Mouse (Mus musculus) cerebellum, adult 11 months (tissue): ENCODE measurements around the gene Psmd14.

Source experiments
- DNase-seq: peaks from one replicate; pipeline ENCODE4 v3.0.0; 2022

Gene Psmd14

GRCm38 (mm10) chr2:61764470-61765105 lies 53.1 kb downstream of the Psmd14 start:
- no peak for DNase-seq

DNA sequence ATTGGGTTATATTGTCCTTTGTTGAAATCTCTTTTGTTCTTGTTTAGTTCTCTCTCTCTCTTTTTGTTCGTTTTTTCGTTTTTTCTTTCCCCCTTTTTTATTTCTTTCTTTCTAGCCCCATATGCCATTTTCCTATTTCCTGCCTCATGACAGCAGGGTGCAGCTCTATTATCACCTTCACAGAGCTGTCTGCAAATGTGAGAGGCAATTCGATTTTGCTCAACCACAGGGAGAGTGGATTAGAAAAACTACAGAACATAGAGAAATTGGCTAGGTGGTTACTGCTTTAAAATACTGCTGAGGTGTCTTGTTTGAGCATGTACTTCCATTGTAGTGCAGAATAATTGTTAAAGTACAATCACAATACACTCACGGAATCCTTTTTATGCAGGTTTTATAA lies 54.0 kb downstream of the Psmd14 start:
- no peak for DNase-seq

DNA sequence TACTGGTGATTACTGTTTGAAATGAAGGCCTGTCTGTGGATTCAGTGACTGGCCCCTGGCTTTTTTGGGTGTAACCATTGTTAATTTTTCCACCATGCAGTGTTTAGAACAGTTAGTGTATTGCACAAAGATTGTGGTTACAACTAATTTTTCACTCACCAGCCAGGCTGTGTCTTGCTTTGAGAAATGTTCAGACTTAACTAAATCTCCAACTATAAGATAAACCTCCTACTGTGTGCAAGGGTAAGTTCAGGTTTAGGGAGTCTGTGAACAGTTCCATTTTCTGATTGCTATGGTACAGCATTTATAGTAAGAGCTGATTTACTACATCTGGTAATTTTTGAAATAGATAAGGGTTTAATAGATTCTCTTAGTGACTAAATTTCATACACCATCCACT lies 69.3 kb downstream of the Psmd14 start:
- DNase-seq = no peak

DNA sequence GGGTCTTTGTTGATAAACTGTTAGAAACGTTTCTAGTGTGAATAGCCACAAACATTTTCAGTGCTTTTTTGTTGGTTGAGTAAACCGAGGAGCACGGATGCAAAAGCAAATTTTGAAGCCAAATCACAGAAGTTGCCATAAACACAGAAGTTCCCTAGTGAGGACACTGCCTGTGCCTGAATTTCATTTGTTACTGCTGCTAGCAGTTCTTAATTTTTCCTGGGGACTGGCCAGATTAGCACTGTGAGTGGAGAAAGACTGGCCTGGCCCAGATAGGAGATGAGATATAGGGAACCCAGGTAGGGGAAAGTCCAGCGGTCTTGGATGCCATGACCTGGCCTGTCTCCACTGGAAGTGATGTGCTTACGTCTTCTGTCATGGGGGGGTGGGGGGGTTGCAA lies 83.5 kb downstream of the Psmd14 start:
- DNase-seq = no peak

DNA sequence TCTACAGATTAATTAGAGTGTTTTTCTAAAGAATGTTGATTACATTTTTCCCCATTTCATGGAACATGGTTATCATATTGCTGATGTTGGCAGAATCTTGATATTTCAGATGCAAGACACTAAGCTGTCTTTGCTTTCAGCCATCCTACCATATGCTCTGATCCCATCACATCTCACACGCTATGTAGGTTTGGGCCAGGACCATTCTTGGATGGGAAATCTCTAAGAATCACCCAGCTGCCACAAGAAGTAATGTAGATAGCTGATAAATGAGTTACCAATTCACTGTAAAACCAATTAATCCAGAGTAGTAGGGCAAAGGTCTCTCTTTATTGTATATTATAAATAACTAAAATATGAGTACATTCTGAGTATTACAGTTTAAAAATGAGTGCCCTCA lies 86.6 kb downstream of the Psmd14 start:
- DNase-seq = no peak

DNA sequence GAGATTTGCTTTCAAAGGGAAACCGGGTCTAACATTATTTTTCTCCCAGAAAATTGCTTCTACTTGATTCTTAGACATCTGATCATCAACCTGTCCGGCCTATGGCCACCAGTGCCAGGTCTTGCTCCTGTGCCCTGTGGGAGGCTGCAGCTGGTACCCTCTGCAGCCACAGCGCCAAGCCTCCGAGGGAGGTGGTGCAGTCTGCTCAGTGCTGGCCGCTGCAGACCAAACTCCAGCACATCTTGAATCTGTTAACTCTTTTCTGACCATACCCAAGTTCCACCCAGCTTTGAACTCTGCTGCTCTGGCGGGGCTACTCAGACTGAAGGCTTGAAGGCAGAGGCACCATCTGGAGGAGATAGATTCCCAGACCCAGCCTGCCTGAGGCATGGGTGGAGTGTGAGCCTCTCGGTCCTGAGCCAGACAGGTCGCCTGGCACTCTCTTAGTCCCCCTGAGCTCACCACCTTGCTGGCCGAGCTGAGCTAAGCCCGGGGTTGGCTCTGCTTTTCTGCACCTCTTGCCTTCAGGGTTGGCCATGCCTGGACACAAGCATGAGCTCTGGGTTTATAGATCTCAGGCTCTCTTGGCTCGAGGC lies 91.3 kb downstream of the Psmd14 start, which contains the start of gene Tbr1:
Tbr1 (plus strand) TSS at position 275 of the 596 bp plus-strand sequence.
- DNase-seq = peak; percentile 28

- DNase-seq = no peak
Measured at GRCm38 (mm10) chr2:61803443-61804367, 92.2 kb downstream of the Psmd14 start.

DNA sequence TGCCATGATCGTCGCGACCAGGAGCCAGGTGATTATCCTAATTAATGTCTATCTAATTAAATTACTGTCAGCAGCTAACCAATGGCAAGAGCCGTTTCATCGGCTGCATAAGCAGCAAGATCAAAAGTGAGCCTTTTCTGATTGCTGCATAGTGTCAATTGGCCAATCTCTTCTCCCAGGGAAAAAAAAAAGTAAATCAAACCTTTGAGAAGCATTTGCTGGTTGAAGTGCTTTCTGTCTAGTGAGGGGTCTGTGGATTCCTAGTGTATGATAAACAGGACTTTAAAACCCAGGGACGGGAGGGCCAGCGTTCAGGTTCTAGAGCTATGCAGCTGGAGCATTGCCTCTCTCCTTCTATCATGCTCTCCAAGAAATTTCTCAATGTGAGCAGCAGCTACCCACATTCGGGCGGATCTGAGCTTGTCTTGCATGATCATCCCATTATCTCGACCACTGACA lies 92.9 kb downstream of the Psmd14 start:
- DNase-seq = no peak

- no peak for DNase-seq
Measured at GRCm38 (mm10) chr2:61804841-61805540, 93.5 kb downstream of the Psmd14 start.

DNA sequence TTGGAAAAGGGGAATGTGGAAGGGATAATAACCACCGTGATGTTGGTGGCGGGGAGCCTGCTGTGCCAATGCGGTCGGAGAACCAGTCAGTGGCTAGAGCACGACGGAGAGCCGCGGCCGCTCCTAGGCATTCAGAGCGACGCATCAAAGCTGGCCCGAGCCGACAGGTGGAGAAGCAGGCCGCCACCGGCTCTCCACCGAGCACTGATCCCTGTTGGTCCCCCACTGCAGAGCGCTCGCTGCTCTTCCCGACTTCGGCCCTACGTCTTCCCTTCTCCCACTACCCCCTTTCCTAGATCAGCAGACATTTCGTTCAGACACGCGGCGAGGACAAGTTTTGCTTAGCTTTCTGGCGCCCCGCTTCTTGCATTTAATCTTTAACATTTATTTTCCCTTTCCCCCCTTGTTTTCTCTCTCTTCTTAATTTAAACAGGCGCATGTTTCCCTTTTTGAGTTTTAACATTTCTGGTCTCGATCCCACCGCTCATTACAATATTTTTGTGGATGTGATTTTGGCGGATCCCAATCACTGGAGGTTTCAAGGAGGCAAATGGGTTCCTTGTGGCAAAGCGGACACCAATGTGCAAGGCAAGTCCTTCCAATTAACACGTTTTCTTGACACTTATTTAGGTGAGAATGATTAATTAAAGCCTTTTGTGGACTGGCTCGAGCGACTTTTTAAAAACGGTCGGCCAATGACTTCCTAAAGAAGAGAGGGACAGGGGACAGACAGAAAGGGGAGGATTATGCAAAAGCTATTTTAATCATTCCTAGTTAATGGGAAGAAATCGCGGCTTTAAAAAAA lies 94.2 kb downstream of the Psmd14 start:
- peak; percentile 29 for DNase-seq

DNA sequence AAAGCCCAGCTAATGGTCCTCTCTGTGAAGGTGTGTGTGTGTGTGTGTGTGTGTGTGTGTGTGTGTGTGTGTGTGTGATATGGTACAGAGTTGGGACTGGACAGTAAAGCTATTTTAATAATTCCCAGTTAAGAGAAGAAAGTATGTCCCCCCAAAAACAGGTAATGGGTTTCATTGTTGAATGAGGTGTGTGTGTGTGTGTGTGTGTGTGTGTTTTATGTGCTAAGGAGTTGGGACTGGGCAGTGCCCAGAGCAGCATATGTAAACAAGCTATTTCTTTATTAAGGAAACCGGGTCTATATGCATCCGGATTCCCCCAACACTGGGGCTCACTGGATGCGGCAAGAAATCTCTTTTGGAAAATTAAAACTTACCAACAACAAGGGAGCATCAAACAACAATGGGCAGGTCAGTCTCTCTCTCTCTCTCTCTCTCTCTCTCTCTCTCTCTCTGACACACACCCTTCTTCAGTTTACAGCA lies 94.9 kb downstream of the Psmd14 start:
- no peak for DNase-seq

DNA sequence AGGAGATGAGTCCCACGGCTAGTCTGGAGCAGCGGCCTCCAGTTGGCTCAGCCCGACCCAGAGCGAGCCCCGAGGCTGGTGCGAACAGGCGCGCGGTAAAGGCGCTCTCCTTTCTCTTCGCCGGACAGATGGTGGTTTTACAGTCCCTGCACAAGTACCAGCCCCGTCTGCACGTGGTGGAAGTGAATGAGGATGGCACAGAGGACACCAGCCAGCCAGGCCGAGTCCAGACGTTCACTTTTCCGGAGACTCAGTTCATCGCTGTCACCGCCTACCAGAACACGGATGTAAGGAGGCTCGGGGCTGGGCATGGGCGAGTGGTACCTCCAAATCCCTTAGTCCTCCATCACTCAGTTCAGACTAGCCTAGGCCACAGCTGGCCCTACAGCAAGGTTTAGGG lies 95.7 kb downstream of the Psmd14 start:
- no peak for DNase-seq

DNA sequence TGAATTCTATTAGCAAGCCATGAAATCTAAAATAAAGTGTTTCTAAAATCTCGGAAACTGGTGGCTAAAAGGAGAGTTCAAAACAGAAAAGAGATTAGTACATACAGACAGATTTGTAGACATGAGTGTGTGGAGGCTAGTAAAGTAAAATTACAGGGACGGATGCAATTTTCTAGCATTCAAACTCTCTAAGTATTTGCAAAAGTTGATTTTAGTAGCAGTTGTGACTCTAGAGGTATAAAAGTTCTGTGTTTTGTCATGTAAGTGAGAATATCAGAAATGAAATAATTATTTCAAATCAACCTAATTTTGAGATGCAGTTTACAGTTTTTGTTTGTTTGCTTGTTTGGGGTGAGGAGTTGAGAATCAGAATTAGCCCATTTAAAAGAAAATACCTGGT lies 96.3 kb downstream of the Psmd14 start:
- DNase-seq = no peak

DNA sequence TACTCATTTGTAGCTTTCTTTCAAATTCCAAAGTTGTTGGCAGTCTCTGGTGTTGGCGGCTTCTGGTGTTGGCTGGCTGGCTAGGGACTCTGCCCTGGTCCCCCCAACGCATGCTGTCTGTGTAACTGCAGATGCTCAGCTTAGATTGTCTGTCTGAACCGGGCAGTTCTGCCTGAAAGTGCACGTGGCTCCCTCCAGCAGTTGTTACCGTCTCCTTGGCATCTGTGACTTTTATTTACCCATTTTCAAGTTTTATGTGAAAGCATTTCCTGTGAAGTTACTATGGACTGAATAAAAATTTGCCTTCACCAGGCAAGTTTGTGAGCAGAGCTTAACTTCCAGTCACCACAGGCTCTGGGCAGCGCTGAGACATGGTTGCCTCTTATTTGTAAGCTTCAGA lies 97.3 kb downstream of the Psmd14 start:
- DNase-seq = no peak

GRCm38 (mm10) chr2:61809381-61809780 lies 97.9 kb downstream of the Psmd14 start:
- no peak for DNase-seq

DNA sequence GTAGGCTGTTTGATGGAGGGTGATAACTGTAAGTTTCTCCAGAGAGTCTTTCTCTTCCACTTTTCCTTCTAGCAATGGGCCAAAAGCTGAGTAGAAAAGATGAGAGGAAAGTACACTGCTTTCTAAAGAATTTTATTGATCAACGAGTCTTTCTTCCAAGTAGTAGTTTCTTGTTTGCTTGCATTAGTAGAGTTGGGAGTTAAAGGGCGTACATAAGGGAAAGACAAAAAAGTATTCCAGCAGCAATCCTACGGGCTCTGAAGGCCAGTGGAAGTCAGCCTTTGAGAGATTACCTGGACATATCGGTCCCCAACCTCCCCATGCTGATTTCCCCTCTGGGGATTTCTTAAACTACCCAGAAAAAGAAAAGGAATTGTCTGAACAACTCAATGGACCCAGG lies 99.3 kb downstream of the Psmd14 start:
- DNase-seq = no peak

DNA sequence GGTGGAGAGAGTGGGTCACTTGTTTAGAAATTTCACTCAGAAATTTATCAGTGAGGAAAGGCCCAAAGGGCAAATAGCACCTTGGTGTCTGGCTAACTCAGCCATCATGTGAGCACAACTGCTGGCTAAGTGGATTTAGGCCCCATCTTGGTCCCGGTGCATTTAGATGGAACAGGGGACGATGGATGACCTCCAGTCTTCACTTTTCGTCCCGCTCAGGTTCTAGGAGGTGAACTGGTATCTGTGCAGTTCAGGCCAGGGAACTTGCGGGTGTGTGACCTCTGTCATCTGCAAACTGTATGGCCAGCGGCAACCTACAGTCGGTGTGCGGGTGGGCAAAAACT lies 99.6 kb downstream of the Psmd14 start:
- DNase-seq = no peak

DNA sequence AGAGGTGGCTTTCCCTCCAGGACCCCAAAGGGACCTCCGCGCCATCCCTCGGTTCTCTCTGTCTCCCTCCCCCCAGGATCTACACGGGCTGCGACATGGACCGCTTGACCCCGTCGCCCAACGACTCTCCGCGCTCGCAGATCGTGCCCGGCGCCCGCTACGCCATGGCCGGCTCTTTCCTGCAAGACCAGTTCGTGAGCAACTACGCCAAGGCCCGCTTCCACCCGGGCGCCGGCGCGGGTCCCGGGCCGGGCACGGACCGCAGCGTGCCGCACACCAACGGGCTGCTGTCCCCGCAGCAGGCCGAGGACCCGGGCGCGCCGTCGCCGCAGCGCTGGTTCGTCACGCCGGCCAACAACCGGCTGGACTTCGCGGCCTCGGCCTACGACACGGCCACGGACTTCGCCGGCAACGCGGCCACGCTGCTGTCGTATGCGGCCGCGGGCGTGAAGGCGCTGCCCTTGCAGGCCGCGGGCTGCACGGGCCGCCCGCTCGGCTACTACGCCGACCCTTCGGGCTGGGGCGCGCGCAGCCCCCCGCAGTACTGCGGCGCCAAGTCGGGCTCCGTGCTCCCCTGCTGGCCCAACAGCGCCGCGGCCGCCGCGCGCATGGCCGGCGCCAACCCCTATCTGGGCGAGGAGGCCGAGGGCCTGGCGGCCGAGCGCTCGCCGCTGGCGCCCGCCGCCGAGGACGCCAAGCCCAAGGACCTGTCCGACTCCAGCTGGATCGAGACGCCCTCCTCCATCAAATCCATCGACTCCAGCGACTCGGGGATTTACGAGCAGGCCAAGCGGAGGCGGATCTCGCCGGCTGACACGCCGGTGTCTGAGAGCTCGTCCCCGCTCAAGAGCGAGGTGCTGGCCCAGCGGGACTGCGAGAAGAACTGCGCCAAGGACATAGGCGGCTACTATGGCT lies 100.3 kb downstream of the Psmd14 start:
- DNase-seq = peak; percentile 29

GRCm38 (mm10) chr2:61812536-61812935 lies 101.0 kb downstream of the Psmd14 start:
- no peak for DNase-seq

- DNase-seq = no peak
Measured at GRCm38 (mm10) chr2:61813106-61813505, 101.6 kb downstream of the Psmd14 start.

- DNase-seq = no peak
Measured at GRCm38 (mm10) chr2:61813521-61813920, 102.0 kb downstream of the Psmd14 start.
